Mouse (Mus musculus): ENCODE measurements around the gene Insc. TPM values are rescaled to one million over a fixed set of nuclear protein-coding genes. Genes with fewer than 3 reads are reported as not detected.

Insc gene
- polyA plus RNA-seq, 1 experiment: not detected

GRCm38 (mm10) chr7:114753471-114753870 lies 10.0 kb downstream of the Insc start:
- 61% methylated on average over 2 of the region's 2 CpGs for whole genome bisulfite sequencing
- TF ChIP-seq POLR2A (IDR thresholded peaks at IDR 0.05; ENCODE audit: insufficient read depth, low read depth, low read length) (no peak), CTCF (IDR thresholded peaks at IDR 0.05; ENCODE audit: insufficient read depth, low read depth, low read length) (no peak)
- Histone ChIP-seq H3K4me3 (ENCODE audit: insufficient read depth, low read depth, low read length) (no peak overlapping the region), H3K4me1 (ENCODE audit: control insufficient read depth, insufficient read depth, low read length) (no peaks in the 10 kb centered on the region), H3K27ac (ENCODE audit: insufficient read depth, low read depth, low read length) (no peak overlapping the region)

DNA sequence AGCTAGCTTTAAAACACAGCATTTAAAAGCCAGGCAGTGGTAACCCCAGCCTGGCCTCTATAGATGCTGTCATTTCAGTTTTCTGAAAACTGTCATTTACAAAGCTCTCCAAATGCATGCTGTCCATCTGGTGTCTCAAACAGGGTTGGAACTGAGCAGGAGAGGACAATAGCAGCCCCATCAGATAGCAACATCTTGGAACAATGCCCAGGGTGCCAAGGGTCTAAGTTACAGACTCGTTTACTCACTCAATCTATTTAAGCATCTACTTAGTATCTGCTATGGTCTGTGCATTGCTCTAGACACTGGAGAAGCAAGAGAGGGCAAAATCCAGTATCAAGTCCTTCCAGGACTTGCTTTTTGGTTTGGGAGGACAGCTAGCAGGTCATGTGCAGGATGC lies 10.7 kb downstream of the Insc start:
- 62% methylated on average over 1 of the region's 1 CpGs for WGBS
- Histone ChIP-seq H3K4me3 (ENCODE audit: insufficient read depth, low read depth, low read length) (no peak overlapping the region), H3K4me1 (ENCODE audit: control insufficient read depth, insufficient read depth, low read length) (no peaks in the 10 kb centered on the region), H3K27ac (ENCODE audit: insufficient read depth, low read depth, low read length) (no peak overlapping the region)
- TF ChIP-seq CTCF (IDR thresholded peaks at IDR 0.05; ENCODE audit: insufficient read depth, low read depth, low read length) (no peak), POLR2A (IDR thresholded peaks at IDR 0.05; ENCODE audit: insufficient read depth, low read depth, low read length) (no peak)

GRCm38 (mm10) chr7:114754626-114755025 lies 11.1 kb downstream of the Insc start:
- WGBS: 92% methylated on average over 8 of the region's 8 CpGs
- H3K27ac ChIP-seq (ENCODE audit: insufficient read depth, low read depth, low read length): no peak overlapping the region
- no peak for TF ChIP-seq CTCF (IDR thresholded peaks at IDR 0.05; ENCODE audit: insufficient read depth, low read depth, low read length)
- TF ChIP-seq POLR2A (IDR thresholded peaks at IDR 0.05; ENCODE audit: insufficient read depth, low read depth, low read length): no peak
- no peaks in the 10 kb centered on the region for H3K4me1 ChIP-seq (ENCODE audit: control insufficient read depth, insufficient read depth, low read length)
- no peak overlapping the region for H3K4me3 ChIP-seq (ENCODE audit: insufficient read depth, low read depth, low read length)

DNA sequence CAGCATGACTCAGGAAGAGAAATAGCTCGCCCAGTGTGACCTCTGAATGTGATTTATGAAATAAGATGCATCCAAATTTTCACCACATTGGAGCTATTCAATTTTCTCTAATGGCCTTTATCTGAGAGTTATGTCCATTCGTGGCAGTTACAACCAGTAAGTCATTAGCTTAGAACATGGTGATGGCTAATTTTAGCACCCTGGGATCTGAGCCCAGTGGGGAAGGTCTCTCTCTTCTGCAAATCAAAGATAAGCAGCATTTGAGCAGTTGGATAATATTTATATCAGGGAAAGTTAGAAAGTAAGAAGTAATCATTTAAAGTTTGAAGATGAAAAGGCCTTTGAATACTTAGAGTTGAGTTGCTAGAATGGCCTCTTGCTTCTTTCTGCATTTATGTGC lies 19.2 kb downstream of the Insc start:
- WGBS: 69% methylated on average over 2 of the region's 2 CpGs
- Histone ChIP-seq H3K4me3 (ENCODE audit: insufficient read depth, low read depth, low read length) (no peak overlapping the region), H3K4me1 (ENCODE audit: control insufficient read depth, insufficient read depth, low read length) (no peaks in the 10 kb centered on the region), H3K27ac (ENCODE audit: insufficient read depth, low read depth, low read length) (no peak overlapping the region)
- TF ChIP-seq POLR2A (IDR thresholded peaks at IDR 0.05; ENCODE audit: insufficient read depth, low read depth, low read length): no peak
- no peak for TF ChIP-seq CTCF (IDR thresholded peaks at IDR 0.05; ENCODE audit: insufficient read depth, low read depth, low read length)

- 82% methylated on average over 3 of the region's 3 CpGs for WGBS
- Histone ChIP-seq H3K4me1 (ENCODE audit: control insufficient read depth, insufficient read depth, low read length) (no peaks in the 10 kb centered on the region), H3K27ac (ENCODE audit: insufficient read depth, low read depth, low read length) (no peak overlapping the region), H3K4me3 (ENCODE audit: insufficient read depth, low read depth, low read length) (no peak overlapping the region)
- TF ChIP-seq POLR2A (IDR thresholded peaks at IDR 0.05; ENCODE audit: insufficient read depth, low read depth, low read length) (no peak), CTCF (IDR thresholded peaks at IDR 0.05; ENCODE audit: insufficient read depth, low read depth, low read length) (no peak)
Measured at GRCm38 (mm10) chr7:114765273-114765672, 21.8 kb downstream of the Insc start.

GRCm38 (mm10) chr7:114766523-114766922 lies 23.0 kb downstream of the Insc start:
- 88% methylated on average over 3 of the region's 3 CpGs for WGBS
- H3K4me1 ChIP-seq (ENCODE audit: control insufficient read depth, insufficient read depth, low read length): no peaks in the 10 kb centered on the region
- H3K4me3 ChIP-seq (ENCODE audit: insufficient read depth, low read depth, low read length): no peak overlapping the region
- TF ChIP-seq CTCF (IDR thresholded peaks at IDR 0.05; ENCODE audit: insufficient read depth, low read depth, low read length) (no peak), POLR2A (IDR thresholded peaks at IDR 0.05; ENCODE audit: insufficient read depth, low read depth, low read length) (no peak)
- no peak overlapping the region for H3K27ac ChIP-seq (ENCODE audit: insufficient read depth, low read depth, low read length)

GRCm38 (mm10) chr7:114768516-114768915 lies 25.0 kb downstream of the Insc start:
- H3K27ac ChIP-seq (ENCODE audit: insufficient read depth, low read depth, low read length): no peak overlapping the region
- no peak for TF ChIP-seq POLR2A (IDR thresholded peaks at IDR 0.05; ENCODE audit: insufficient read depth, low read depth, low read length)
- TF ChIP-seq CTCF (IDR thresholded peaks at IDR 0.05; ENCODE audit: insufficient read depth, low read depth, low read length): no peak
- H3K4me1 ChIP-seq (ENCODE audit: control insufficient read depth, insufficient read depth, low read length): no peaks in the 10 kb centered on the region
- no peak overlapping the region for H3K4me3 ChIP-seq (ENCODE audit: insufficient read depth, low read depth, low read length)
- 90% methylated on average over 5 of the region's 5 CpGs for WGBS

DNA sequence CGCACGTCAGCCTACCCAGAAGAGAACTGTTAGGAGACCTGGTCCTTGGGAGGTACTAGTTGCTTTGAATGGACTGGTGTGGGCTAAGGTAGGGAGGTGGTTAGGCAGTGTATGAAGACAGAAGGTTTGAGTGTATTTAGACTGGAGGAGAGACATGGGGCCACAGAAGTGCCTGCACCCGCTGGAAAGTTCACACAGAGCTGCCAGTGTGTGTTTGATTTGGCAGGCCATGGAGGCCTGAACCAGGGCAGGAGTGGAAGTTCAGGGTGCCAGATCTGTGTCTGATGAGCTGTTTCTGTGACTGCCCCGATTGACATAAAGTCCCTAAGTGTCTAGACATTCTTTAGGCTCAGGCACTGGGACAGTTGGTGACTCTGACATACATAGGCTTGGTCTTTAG lies 25.5 kb downstream of the Insc start:
- WGBS: 92% methylated on average over 4 of the region's 4 CpGs
- H3K27ac ChIP-seq (ENCODE audit: insufficient read depth, low read depth, low read length): no peak overlapping the region
- H3K4me1 ChIP-seq (ENCODE audit: control insufficient read depth, insufficient read depth, low read length): no peaks in the 10 kb centered on the region
- no peak for TF ChIP-seq CTCF (IDR thresholded peaks at IDR 0.05; ENCODE audit: insufficient read depth, low read depth, low read length)
- TF ChIP-seq POLR2A (IDR thresholded peaks at IDR 0.05; ENCODE audit: insufficient read depth, low read depth, low read length): no peak
- H3K4me3 ChIP-seq (ENCODE audit: insufficient read depth, low read depth, low read length): no peak overlapping the region

DNA sequence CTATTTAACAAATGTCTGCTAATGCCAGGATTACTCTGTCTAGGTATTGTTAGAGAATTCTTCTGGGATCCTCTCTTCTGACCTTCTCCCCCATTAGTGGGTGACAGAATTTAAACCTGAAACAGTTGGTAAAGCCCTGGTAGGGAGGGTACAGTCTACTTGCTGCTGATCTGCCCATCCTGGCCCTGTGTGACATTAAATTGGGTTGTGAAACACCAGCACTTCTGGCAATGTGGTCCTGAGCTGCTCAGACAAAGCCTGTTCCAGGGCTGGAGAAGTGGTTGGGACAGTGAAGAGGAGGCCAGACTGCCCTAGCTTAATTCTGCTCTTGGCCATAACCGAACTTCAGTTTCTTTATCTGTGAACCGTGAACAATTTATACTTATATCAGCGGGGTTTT lies 27.1 kb downstream of the Insc start:
- Histone ChIP-seq H3K27ac (ENCODE audit: insufficient read depth, low read depth, low read length) (no peak overlapping the region), H3K4me3 (ENCODE audit: insufficient read depth, low read depth, low read length) (no peak overlapping the region), H3K4me1 (ENCODE audit: control insufficient read depth, insufficient read depth, low read length) (peaks cover 2% of the 10 kb centered on the region; the same call in 1 of the 2 replicates)
- TF ChIP-seq CTCF (IDR thresholded peaks at IDR 0.05; ENCODE audit: insufficient read depth, low read depth, low read length) (no peak), POLR2A (IDR thresholded peaks at IDR 0.05; ENCODE audit: insufficient read depth, low read depth, low read length) (no peak)
- 97% methylated on average over 3 of the region's 3 CpGs for WGBS

- TF ChIP-seq POLR2A (IDR thresholded peaks at IDR 0.05; ENCODE audit: insufficient read depth, low read depth, low read length) (no peak), CTCF (IDR thresholded peaks at IDR 0.05; ENCODE audit: insufficient read depth, low read depth, low read length) (no peak)
- 88% methylated on average over 7 of the region's 7 CpGs for WGBS
Measured at GRCm38 (mm10) chr7:114771801-114772200, 28.3 kb downstream of the Insc start.

More at GRCm38 (mm10) chr7:114771801-114772200, 28.3 kb downstream of the Insc start:
- Histone ChIP-seq H3K27ac (ENCODE audit: insufficient read depth, low read depth, low read length) (no peak overlapping the region), H3K4me3 (ENCODE audit: insufficient read depth, low read depth, low read length) (no peak overlapping the region), H3K4me1 (ENCODE audit: control insufficient read depth, insufficient read depth, low read length) (peaks cover 2% of the 10 kb centered on the region; the same call in 1 of the 2 replicates)

Data from olfactory bulb, adult 2 months (tissue).